Mouse (Mus musculus): Measurements from ENCODE around the gene Zfp687. TPM values are rescaled to one million over a fixed set of nuclear protein-coding genes. Genes with fewer than 3 reads are reported as not detected.

The Zfp687 gene
- polyA plus RNA-seq, 1 experiment from 2014 or later: 21.2 TPM

DNA sequence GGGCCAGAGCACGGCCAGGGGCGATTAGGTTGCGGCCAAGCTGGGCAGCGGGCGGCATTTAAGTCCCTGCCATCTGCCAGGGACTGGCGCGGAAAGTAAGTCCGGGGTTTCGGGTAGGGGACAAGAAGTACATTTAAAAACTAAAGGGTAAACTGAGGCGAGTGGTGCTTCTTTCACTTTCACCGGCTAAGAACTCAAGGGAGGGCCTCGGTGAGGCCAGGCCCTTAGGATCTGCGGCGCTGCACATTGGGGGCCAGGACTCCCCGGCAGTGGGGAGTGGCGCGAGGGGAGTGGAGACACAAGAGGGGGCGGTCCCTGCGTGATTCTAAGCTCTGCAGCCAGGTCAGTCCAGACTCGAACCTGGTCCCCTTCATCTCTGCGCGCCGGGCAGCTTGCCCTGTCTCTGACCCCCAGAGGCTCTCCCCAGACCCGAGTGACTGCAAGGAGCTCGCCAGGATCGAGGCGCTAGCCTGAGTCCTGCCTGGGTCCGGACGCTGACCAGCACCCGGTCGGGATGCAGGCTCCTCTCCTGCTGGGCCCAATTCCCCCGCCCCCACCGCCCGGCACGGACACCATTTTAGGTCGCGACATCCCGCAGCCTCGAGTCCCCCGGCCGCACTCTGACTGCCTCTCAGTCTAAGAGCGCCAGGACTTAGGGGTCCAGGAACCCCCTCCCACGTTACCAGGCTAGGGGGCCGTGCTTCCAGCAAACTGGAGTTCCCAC, 658 bp downstream of the Zfp687 start:
- peak overlapping the region; percentile 88 for H3K4me2 ChIP-seq
- H3K9ac ChIP-seq: peak overlapping the region; percentile 70
- H3K27me3 ChIP-seq (replicated peaks): no peaks in the 10 kb centered on the region
- peak overlapping the region; percentile 85 for H3K27ac ChIP-seq
- peaks cover 25% of the 10 kb centered on the region for H3K4me1 ChIP-seq
- under 1% methylated on average over 44 of the region's 44 CpGs for WGBS
- no peaks in the 10 kb centered on the region for H3K9me3 ChIP-seq
- peaks cover 24% of the 10 kb centered on the region; the same call in 1 of the 2 replicates for H3K36me3 ChIP-seq (replicated peaks)
- H3K4me3 ChIP-seq: peak overlapping the region; percentile 83
- peak; percentile 10 for ATAC-seq (replicated peaks)

DNA sequence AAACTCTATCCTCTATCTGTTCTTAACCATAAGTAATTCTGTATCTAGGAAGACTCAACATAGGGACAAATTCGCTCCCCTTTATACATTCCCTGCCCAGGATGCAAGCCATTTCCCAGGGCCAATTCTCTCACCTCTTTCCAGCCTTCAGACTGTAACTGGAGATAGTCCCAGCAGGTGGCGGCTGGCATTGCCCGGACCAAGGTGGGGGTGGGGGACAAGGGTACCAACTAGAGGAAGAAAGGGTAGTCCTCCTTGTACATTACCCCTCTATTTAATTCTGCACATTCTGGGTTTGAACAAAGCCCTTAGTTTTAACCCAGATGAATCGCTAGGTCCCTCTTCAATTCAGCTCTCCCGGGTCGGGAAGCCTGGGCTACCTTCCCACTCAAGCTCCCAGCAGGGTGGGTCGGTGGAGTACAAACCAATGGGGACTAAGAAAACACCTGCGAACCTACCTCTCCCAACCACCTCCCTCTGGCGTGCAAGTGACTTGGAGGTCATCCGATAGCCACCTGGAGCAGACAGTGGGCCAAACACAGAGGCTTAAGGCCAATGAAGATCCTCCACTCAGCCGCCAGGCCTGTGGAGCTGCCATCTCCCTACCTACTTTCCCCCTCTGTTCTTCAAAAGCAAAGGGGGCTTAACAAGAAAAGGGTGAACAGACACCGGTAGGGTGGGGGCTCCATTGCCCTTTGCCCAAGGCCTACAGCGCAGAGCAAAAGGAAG, 1.4 kb downstream of the Zfp687 start:
- Histone ChIP-seq H3K4me1 (peaks cover 27% of the 10 kb centered on the region), H3K9ac (peak overlapping the region; percentile 70), H3K4me3 (peak overlapping the region; percentile 83), H3K4me2 (peak overlapping the region; percentile 88), H3K9me3 (no peaks in the 10 kb centered on the region), H3K27me3 (replicated peaks) (no peaks in the 10 kb centered on the region), H3K36me3 (replicated peaks) (peaks cover 31% of the 10 kb centered on the region; the same call in 1 of the 2 replicates), H3K27ac (no peak overlapping the region)
- no peak for ATAC-seq (replicated peaks)
- WGBS: 14% methylated on average over 13 of the region's 13 CpGs

DNA sequence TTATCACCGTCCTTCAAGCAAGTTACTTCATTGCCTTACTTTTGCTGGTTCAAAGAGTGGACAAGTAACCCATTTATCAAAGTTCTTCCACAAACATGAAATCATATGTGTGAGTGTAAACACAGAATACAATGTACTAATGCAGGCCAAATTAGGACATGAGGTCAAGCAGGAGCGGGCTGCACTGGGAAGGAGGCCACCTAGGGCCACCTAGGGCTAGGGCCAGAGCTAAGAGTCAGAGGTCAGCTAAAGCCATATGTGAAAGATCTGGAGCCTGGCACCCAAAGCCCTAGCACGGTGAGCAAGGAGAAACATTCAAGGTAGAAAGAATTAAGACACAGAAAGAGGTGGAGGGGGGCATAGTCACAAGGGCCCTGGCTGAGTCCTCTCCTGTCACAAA, 2.3 kb downstream of the Zfp687 start:
- H3K4me3 ChIP-seq: no peak overlapping the region

DNA sequence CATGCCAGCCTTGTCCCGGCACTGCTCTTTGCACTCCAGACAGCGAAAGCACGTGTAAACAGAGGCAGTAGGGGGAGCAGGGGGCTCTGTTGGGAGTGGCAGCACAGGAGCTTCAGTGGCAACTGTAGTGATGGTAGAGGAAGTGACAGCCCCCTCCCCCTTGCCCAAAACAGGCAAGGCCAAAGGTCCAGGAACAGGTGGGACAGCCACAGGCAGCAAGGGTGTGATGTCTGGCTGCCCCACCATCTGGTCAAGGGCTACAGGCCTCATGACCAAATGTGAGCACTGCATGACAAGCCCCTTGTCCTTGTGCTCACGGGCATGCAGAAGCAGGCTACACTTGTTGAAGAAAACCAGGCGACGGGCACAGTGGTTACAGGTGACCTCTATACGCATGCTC, 4.9 kb downstream of the Zfp687 start:
- Histone ChIP-seq H3K4me2 (no peak overlapping the region), H3K4me3 (no peak overlapping the region), H3K9ac (no peak overlapping the region), H3K4me1 (peaks cover 19% of the 10 kb centered on the region), H3K27ac (no peak overlapping the region), H3K27me3 (replicated peaks) (no peaks in the 10 kb centered on the region), H3K36me3 (replicated peaks) (peaks cover 41% of the 10 kb centered on the region), H3K9me3 (no peaks in the 10 kb centered on the region)
- no peak for ATAC-seq (replicated peaks)
- 92% methylated on average over 7 of the region's 7 CpGs for WGBS

More for the DNA sequence above, 2.3 kb downstream of the Zfp687 start:
- no peaks in the 10 kb centered on the region for H3K9me3 ChIP-seq
- H3K4me1 ChIP-seq: peaks cover 27% of the 10 kb centered on the region
- H3K4me2 ChIP-seq: peak overlapping the region; percentile 88; the same call in 1 of the 2 replicates
- peaks cover 32% of the 10 kb centered on the region; the same call in 1 of the 2 replicates for H3K36me3 ChIP-seq (replicated peaks)
- WGBS: 89% methylated on average over 3 of the region's 3 CpGs
- H3K27ac ChIP-seq: no peak overlapping the region
- no peak for ATAC-seq (replicated peaks)
- H3K9ac ChIP-seq: no peak overlapping the region
- no peaks in the 10 kb centered on the region for H3K27me3 ChIP-seq (replicated peaks)

DNA sequence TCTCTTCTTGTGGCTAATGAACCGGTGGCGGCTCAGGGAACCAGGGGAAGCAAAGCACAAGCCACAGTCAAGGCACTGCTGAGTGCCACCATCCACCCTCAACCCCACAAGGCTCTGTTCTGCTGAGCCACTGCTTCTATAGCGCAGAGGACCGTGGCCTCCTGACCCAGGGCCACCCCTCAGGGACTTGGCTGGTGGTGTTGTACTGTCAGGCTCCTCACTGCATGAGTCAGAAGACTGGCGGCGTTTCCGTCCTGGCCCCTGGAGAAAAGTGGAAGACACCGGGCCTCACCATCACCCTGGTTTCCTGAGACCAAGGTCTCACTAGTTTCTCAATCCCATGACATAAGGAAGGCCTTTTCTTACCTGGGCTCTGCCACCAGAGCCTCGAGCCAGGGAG, 7.5 kb downstream of the Zfp687 start:
- H3K27ac ChIP-seq: no peak overlapping the region
- no peak overlapping the region for H3K4me3 ChIP-seq

DNA sequence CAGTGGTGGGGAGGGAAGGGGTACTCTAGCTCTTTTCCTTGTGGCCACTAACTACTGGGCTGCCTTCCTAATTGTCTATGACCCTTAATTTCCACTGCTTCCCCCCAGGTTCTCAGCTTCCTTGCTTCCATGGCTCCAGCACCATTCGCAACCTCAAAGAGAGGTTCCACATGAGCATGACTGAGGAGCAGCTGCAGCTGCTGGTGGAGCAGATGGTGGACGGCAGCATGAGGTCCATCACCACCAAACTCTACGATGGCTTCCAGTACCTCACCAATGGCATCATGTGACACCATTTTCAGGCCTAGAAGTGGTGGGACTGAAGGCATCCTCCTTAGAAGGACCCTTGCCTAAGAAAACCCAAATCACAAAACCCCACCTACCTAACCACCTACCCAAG, 9.6 kb downstream of the Zfp687 start:
- Histone ChIP-seq H3K4me3 (no peak overlapping the region), H3K4me1 (peaks cover 2% of the 10 kb centered on the region; the same call in 1 of the 2 replicates), H3K4me2 (no peak overlapping the region), H3K27ac (no peak overlapping the region), H3K9ac (no peak overlapping the region), H3K36me3 (replicated peaks) (peaks cover 53% of the 10 kb centered on the region), H3K9me3 (no peaks in the 10 kb centered on the region), H3K27me3 (replicated peaks) (no peaks in the 10 kb centered on the region)
- no peak for ATAC-seq (replicated peaks)
- 87% methylated on average over 3 of the region's 3 CpGs for WGBS

More for the DNA sequence above, 7.5 kb downstream of the Zfp687 start:
- Histone ChIP-seq H3K36me3 (replicated peaks) (peaks cover 60% of the 10 kb centered on the region), H3K4me2 (no peak overlapping the region), H3K9ac (no peak overlapping the region), H3K9me3 (no peaks in the 10 kb centered on the region), H3K27me3 (replicated peaks) (no peaks in the 10 kb centered on the region), H3K4me1 (peaks cover 2% of the 10 kb centered on the region; the same call in 1 of the 2 replicates)
- WGBS: 85% methylated on average over 9 of the region's 9 CpGs
- ATAC-seq (replicated peaks): peak; percentile 22; the same call in 1 of the 2 replicates

DNA sequence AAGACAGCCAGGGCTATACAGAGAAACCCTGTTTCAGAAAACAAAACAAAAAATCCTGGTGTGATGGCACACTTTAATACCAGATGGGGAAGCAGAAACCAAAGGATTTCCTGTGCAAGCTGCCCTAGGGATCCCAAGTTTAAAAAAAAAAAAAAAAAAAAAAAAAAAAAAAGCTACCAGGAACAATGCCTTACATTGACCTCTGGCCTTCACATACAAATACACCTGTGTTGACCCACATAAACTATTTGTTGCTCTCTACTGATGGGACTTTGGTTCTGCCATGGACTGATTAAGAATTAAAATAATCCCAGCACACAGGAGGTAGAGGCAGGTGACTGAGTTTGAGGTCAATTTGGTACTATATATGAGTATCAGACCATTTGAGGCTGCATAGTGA, 12.0 kb downstream of the Zfp687 start:
- no peak overlapping the region for H3K4me2 ChIP-seq
- no peak overlapping the region for H3K9ac ChIP-seq
- peaks cover 54% of the 10 kb centered on the region for H3K36me3 ChIP-seq (replicated peaks)
- no peak overlapping the region for H3K27ac ChIP-seq
- no peaks in the 10 kb centered on the region for H3K27me3 ChIP-seq (replicated peaks)
- no peak for ATAC-seq (replicated peaks)
- no peak overlapping the region for H3K4me3 ChIP-seq
- H3K9me3 ChIP-seq: no peaks in the 10 kb centered on the region
- no peaks in the 10 kb centered on the region; the same call in 1 of the 2 replicates for H3K4me1 ChIP-seq

DNA sequence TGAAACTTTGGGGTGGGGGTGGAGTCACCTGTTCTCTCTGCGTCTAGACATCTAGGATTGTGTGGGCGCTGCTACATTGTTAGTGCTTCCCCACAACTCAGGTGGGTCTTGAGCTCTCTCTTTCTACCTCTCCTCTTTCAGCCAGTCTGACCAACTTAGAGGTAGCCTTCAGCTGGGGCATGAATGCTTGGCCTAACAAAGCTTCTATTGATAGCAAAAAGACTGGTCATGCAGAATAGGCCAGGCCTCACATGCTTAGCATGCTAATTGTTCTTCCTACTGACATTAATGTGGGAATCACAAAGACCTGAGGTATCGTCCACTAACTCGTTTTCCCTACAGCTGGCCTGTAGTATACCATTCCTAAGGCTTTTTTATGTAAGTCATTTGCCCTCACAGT, 12.7 kb downstream of the Zfp687 start:
- H3K36me3 ChIP-seq (replicated peaks): peaks cover 60% of the 10 kb centered on the region
- no peak overlapping the region for H3K4me3 ChIP-seq
- no peak; the same call in 1 of the 2 replicates for ATAC-seq (replicated peaks)
- H3K27ac ChIP-seq: no peak overlapping the region
- H3K27me3 ChIP-seq (replicated peaks): no peaks in the 10 kb centered on the region
- H3K9me3 ChIP-seq: no peaks in the 10 kb centered on the region
- H3K4me2 ChIP-seq: no peak overlapping the region
- no peaks in the 10 kb centered on the region; the same call in 1 of the 2 replicates for H3K4me1 ChIP-seq
- 55% methylated on average over 4 of the region's 4 CpGs for WGBS
- H3K9ac ChIP-seq: no peak overlapping the region

DNA sequence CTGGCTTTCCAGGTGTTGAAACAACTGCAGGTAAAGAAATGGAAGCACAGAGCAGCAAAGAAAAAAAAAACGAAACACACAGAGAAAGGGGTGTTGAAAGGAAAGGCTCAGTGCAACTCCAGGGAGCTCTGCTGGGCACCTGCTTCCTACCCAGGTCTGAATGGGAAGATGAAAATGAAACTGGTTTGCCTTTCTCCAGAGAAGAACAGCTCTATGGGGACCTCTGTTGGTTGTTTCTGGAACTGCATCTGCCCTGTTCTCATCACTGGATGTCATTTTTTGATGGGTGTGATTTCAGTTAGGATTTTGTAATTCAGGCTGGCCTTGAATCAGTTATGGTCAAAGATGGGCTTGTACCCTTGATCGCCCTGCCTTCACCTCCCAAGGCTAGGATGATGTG, 18.3 kb downstream of the Zfp687 start:
- no peak overlapping the region for H3K4me3 ChIP-seq
- H3K27me3 ChIP-seq (replicated peaks): no peaks in the 10 kb centered on the region
- H3K27ac ChIP-seq: no peak overlapping the region
- no peaks in the 10 kb centered on the region for H3K9me3 ChIP-seq
- no peak for ATAC-seq (replicated peaks)
- peaks cover 49% of the 10 kb centered on the region for H3K36me3 ChIP-seq (replicated peaks)
- no peaks in the 10 kb centered on the region for H3K4me1 ChIP-seq
- WGBS: 25% methylated on average over 2 of the region's 2 CpGs
- no peak overlapping the region for H3K9ac ChIP-seq
- H3K4me2 ChIP-seq: no peak overlapping the region

DNA sequence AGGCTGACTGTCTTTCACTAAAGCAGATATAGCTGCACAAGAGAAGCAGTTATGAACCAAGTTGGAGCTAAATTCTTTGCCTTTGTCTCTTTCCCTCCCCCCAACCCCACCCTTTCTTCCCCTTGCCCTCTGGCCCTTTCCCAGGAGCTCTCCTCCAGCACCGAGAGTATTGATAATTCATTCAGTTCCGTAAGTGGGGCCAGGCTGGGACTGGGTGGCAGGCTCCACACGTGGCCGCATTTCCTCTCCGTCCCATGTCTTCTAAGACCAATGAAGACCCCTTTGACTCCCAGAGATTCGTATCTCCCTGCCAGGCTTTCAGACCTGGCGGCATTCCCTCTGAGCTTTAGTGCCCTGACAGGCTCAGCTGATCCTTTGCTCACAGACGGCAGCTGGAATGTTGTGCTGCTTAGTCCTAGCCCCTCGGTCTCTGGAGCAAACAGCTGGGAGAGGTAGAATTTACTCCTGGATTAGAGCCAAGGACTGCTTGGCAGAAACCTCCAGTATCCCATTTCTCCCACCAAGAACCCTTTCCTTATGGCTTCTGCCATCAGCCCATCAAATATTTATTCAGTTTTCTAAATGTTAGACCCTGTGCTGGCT, 26.0 kb downstream of the Zfp687 start:
- no peak overlapping the region for H3K27ac ChIP-seq
- ATAC-seq (replicated peaks): no peak
- peaks cover 7% of the 10 kb centered on the region for H3K36me3 ChIP-seq (replicated peaks)
- H3K4me2 ChIP-seq: no peak overlapping the region
- no peaks in the 10 kb centered on the region for H3K9me3 ChIP-seq
- no peaks in the 10 kb centered on the region for H3K27me3 ChIP-seq (replicated peaks)
- no peak overlapping the region for H3K4me3 ChIP-seq
- H3K9ac ChIP-seq: no peak overlapping the region
- 51% methylated on average over 9 of the region's 9 CpGs for WGBS
- H3K4me1 ChIP-seq: 0 out of 2 replicates have a peak, but pooled peaks cover 7% of the 10 kb centered on the region

DNA sequence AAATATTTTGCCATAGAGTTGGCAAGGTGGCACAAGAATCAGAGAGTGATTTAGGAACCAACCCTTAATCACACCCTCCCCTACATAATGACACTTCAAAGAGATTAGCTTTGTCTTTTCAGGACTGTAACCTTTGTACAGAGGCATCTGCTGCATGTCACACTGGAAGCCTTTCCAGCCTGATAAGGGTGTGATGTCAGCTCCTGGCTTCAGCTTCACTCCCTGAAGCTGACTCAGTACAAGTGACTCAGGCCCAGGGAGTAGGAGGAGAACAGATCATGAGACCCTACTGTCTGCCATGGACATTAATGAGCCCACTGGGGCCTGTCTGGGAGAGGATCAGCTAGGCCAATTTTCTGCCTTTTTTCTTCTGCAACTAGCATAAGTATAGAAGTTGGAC, 27.7 kb downstream of the Zfp687 start:
- Histone ChIP-seq H3K36me3 (replicated peaks) (peaks cover 12% of the 10 kb centered on the region), H3K27ac (no peak overlapping the region), H3K9ac (no peak overlapping the region), H3K4me2 (no peak overlapping the region), H3K4me3 (no peak overlapping the region), H3K9me3 (no peaks in the 10 kb centered on the region), H3K4me1 (0 out of 2 replicates have a peak, but pooled peaks cover 7% of the 10 kb centered on the region), H3K27me3 (replicated peaks) (no peaks in the 10 kb centered on the region)
- ATAC-seq (replicated peaks): no peak

DNA sequence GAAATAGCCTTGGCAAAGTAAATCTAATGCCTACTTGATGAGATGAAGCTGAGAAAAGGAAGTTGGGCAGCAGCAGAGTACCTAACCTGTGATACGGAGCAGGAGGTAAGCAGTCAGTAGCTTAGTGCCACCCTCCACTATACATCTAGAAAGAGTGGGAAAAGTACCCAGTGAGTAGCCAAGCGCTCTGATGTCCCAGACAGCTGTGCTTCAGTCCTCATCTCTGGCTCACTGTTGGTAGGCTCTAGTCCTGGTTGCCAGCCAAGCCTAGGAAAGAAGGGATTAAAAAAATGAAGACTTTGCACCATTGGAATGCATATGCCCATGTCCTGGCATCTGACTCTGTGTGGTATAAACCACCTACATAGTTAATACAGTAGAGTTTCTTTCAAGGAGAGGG, 29.7 kb downstream of the Zfp687 start:
- H3K27me3 ChIP-seq (replicated peaks): no peaks in the 10 kb centered on the region
- 0 out of 2 replicates have a peak, but pooled peaks cover 7% of the 10 kb centered on the region for H3K4me1 ChIP-seq
- H3K36me3 ChIP-seq (replicated peaks): peaks cover 12% of the 10 kb centered on the region
- WGBS: 100% methylated on average over 2 of the region's 2 CpGs
- no peak overlapping the region for H3K4me3 ChIP-seq
- no peak overlapping the region for H3K27ac ChIP-seq
- ATAC-seq (replicated peaks): no peak
- no peak overlapping the region for H3K4me2 ChIP-seq
- H3K9me3 ChIP-seq: no peaks in the 10 kb centered on the region
- H3K9ac ChIP-seq: no peak overlapping the region

All from midbrain, embryonic 15.5 days (tissue).